Mouse (Mus musculus): Measurements from ENCODE around the gene Ndufb4. TPM values are rescaled to one million over a fixed set of nuclear protein-coding genes. Genes with fewer than 3 reads are reported as not detected.

Ndufb4 gene
- polyA plus RNA-seq, 1 experiment from 2014 or later, result 56.0 TPM

DNA sequence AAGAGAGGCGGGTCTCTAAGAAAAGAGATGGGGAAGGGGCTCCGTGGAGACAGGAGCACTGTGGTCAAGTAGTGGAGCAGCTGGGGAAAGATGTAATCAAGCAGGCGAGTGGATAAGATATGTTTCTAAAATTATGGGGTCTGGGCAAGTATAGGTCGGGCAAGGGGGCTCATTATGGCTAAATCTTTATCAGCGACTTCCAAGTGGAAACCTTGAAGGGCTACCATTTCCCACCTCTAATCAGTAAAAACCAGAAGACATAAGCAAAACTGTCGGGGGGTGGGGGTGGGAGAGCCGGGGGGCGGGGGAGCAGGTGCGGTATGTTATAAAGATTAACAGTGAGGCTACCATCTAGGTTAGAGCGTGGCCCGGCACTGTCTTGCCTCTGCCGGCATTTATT lies 32.6 kb upstream of the Ndufb4 start:
- H3K9ac ChIP-seq (replicated peaks), result no peak overlapping the region
- no peaks in the 10 kb centered on the region for H3K9me3 ChIP-seq
- H3K27me3 ChIP-seq, result no peaks in the 10 kb centered on the region
- H3K27ac ChIP-seq (replicated peaks), result no peak overlapping the region
- H3K36me3 ChIP-seq, result no peaks in the 10 kb centered on the region
- 75% methylated on average over 12 of the region's 12 CpGs for WGBS
- H3K4me2 ChIP-seq (replicated peaks), result no peak overlapping the region
- H3K4me3 ChIP-seq, result no peak overlapping the region
- no peak for ATAC-seq (replicated peaks)
- peaks cover 39% of the 10 kb centered on the region for H3K4me1 ChIP-seq

DNA sequence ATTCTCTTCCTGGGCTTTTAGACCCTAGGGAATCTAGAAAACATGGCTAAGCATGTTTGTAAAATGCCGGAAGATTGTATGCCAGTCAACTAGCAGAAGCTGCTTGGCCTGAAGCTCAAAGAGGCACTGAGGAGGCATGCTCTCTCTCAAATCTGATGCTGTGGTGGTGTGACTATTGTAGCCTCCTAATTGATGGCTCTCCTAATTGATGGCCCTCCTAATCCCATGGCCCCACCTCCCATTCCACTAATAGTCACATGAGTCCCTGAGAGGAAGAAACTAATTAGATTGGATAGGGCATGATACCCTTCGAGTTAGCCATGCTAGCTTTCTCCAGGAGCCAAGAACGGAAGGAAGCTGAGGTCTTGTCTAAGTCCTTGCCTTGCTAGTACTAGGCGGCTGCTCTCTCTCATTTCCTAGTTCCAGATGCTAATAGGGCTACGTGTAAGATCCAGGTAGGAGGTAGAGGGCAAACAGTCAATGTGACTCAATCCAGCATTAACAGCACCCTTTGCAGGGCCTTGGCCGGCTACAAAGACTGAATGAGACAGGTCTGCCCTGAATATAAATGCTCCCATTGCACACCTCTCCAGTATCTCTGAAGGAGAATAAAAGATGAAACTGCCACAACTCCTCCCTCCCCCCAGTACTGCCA lies 31.8 kb upstream of the Ndufb4 start:
- 26% methylated on average over 6 of the region's 6 CpGs for WGBS
- H3K4me1 ChIP-seq, result peaks cover 39% of the 10 kb centered on the region
- H3K4me3 ChIP-seq, result no peak overlapping the region
- H3K9ac ChIP-seq (replicated peaks), result no peak overlapping the region
- H3K27ac ChIP-seq (replicated peaks), result peak overlapping the region; percentile 89; the same call in 1 of the 2 replicates
- H3K9me3 ChIP-seq, result no peaks in the 10 kb centered on the region
- ATAC-seq (replicated peaks), result no peak
- H3K27me3 ChIP-seq, result no peaks in the 10 kb centered on the region
- no peaks in the 10 kb centered on the region for H3K36me3 ChIP-seq
- no peak overlapping the region for H3K4me2 ChIP-seq (replicated peaks)

DNA sequence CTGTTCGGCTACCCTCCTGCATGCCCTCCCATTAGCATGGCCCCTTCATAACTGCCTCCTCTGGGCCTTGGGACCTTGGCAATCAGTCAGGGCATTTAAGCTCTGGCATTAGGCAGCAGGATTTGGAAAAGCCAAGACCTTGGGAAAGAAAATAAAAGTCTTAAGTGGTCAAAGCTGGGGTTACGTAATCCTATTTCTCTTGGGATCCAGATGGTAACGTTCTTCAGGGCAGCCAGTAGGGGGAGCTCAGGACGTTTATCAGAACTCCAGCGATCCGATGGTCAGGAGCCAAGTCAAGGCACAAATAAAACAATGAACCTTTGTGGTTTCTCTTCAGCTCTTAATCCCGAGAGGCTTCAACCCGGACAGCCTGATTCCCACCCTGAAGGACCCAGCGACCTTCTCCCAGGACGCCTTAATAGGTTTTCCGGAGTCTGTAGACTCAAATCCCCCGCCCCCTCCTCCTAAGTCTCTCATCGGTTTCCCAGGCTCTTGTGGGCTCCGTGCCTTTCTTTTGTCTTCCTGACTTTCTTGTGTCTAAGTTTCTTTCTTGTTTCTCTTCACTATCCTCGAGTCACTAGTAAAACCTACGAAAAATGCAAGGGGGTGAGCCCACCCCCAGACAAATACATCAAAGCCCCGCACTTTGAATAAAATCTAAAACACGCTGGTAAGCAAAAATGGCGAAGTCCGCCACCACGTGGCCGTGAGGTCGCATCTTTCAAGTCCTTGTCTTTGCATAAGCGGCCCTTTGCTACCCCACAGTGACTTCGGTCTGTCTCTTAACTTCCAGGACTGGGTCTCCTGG lies 30.6 kb upstream of the Ndufb4 start:
- H3K27me3 ChIP-seq, result no peaks in the 10 kb centered on the region
- peak overlapping the region; percentile 89 for H3K27ac ChIP-seq (replicated peaks)
- H3K36me3 ChIP-seq, result no peaks in the 10 kb centered on the region
- ATAC-seq (replicated peaks), result peak; percentile 67
- H3K4me3 ChIP-seq, result peak overlapping the region; percentile 46
- peak overlapping the region; percentile 73 for H3K9ac ChIP-seq (replicated peaks)
- peaks cover 39% of the 10 kb centered on the region for H3K4me1 ChIP-seq
- 2% methylated on average over 25 of the region's 25 CpGs for WGBS
- H3K9me3 ChIP-seq, result no peaks in the 10 kb centered on the region
- H3K4me2 ChIP-seq (replicated peaks), result peak overlapping the region; percentile 58

DNA sequence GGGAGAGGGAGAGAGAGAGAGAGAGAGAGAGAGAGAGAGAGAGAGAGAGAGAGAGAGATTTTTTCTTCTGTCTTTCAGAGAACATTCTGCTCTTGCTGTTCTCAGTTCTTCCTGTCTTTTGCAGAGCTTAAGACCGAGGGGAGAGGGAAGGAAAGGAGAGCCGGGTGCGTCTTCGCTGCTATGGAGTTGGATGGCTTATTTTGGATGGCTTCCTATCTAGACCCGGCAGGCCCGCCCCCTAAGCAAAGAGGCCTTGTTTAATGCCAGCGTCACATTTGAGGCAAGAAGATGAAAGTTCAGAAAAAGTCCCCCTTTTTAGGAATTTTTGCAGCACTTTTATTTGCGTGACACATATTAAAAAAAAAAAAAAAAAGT lies 30.0 kb upstream of the Ndufb4 start:
- Histone ChIP-seq H3K27ac (replicated peaks) (peak overlapping the region; percentile 89), H3K9ac (replicated peaks) (peak overlapping the region; percentile 73), H3K4me2 (replicated peaks) (peak overlapping the region; percentile 58), H3K9me3 (no peaks in the 10 kb centered on the region), H3K36me3 (no peaks in the 10 kb centered on the region), H3K27me3 (no peaks in the 10 kb centered on the region), H3K4me3 (peak overlapping the region; percentile 46), H3K4me1 (peaks cover 39% of the 10 kb centered on the region)
- whole genome bisulfite sequencing, result 7% methylated on average over 8 of the region's 8 CpGs
- no peak for ATAC-seq (replicated peaks)

DNA sequence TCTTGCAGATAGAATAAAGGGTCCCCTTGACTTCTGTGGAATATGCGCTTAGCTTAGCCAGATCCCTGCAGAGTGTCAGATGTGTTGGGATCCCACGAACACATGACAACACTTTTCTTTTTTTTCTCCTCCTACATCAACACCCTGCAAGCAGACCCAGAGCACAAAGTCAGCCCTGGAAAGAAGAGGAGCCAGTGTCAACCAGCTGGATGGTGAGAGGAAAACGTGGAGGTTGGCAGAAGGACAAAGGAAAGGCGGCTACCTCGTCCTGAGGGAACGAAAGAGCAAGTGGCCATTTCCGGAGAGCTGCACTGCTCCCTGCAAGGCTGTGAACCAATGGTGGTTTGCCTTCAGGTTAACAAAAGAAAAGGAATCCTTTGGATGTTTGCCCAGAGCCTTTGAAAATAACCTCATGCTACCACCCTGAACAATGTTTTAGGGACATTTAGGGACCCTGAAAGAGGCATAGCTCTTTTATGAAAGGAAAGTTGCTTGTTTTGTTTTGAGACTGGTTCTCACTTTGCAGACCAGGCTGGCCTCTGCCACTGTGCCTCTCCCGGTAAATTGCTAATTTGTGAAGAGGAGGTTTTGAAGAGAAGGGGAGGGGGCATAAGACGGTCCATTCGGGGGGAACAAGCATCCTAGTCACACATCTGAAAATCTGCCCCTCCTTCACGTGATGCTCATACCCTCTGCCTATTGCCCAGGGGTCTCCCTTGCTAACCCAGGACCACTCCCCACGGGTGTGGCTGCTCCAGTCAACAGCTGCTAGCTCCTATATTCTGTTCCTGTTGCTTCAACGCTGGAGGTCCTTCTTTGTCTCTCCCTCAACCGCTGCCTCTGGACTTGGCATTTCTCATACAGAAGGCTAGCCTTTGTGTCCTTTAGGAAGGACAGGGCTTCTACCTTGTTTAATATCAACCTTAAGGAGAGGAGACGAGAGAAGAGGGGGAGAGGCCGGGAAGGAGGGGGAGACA lies 29.2 kb upstream of the Ndufb4 start:
- 6% methylated on average over 16 of the region's 16 CpGs for WGBS

DNA sequence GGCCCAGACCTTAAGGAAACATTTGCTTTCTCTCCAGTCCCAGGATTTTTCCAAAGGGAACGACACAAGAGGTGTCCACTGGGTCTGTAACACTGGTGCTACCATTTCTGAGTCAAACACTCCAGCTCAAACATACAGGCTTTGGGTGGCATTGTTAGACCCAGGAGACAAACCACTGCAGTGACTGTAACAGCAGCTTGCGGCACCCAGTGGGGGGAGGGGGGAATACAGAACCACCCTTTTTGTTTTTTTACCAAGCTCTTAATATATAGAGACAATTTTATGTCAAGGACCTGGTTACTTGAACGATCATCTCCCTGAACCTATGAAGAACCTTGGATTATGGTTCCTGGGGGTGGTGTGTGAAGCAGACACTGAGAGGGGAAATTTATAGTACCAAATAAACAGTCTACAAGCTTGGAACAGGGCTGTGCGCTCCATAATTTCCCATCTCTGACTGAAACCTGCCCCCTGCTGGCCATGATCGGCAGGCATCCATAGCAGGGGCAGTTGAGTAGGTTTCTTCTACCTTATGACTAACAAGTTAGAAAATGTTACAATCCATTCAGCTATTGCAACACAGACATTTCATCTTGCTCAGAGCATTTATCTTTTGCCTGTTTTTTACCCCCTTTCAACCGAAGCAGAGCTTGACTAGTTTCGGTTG lies 28.2 kb upstream of the Ndufb4 start:
- 48% methylated on average over 7 of the region's 7 CpGs for WGBS
- Histone ChIP-seq H3K9me3 (no peaks in the 10 kb centered on the region), H3K4me3 (no peak overlapping the region), H3K9ac (replicated peaks) (no peak overlapping the region), H3K4me1 (peaks cover 39% of the 10 kb centered on the region), H3K4me2 (replicated peaks) (no peak overlapping the region), H3K27me3 (no peaks in the 10 kb centered on the region), H3K27ac (replicated peaks) (peak overlapping the region; percentile 89), H3K36me3 (no peaks in the 10 kb centered on the region)
- peak; percentile 44 for ATAC-seq (replicated peaks)

More for the DNA sequence above, 29.2 kb upstream of the Ndufb4 start:
- peak overlapping the region; percentile 89 for H3K27ac ChIP-seq (replicated peaks)
- no peaks in the 10 kb centered on the region for H3K36me3 ChIP-seq
- peak overlapping the region; percentile 46; the same call in 1 of the 2 replicates for H3K4me3 ChIP-seq
- H3K9ac ChIP-seq (replicated peaks), result peak overlapping the region; percentile 73; the same call in 1 of the 2 replicates
- H3K9me3 ChIP-seq, result no peaks in the 10 kb centered on the region
- ATAC-seq (replicated peaks), result peak; percentile 44; the same call in 1 of the 2 replicates
- peaks cover 39% of the 10 kb centered on the region for H3K4me1 ChIP-seq
- peak overlapping the region; percentile 58 for H3K4me2 ChIP-seq (replicated peaks)
- no peaks in the 10 kb centered on the region for H3K27me3 ChIP-seq

- Histone ChIP-seq H3K4me2 (replicated peaks) (no peak overlapping the region), H3K9me3 (no peaks in the 10 kb centered on the region), H3K27me3 (no peaks in the 10 kb centered on the region), H3K4me1 (peaks cover 42% of the 10 kb centered on the region), H3K27ac (replicated peaks) (no peak overlapping the region), H3K9ac (replicated peaks) (no peak overlapping the region), H3K4me3 (no peak overlapping the region), H3K36me3 (no peaks in the 10 kb centered on the region)
- WGBS, result 66% methylated on average over 8 of the region's 8 CpGs
- ATAC-seq (replicated peaks), result no peak
Observed at GRCm38 (mm10) chr16:37680831-37681230, 26.6 kb upstream of the Ndufb4 start.

GRCm38 (mm10) chr16:37680216-37680615 lies 26.0 kb upstream of the Ndufb4 start:
- Histone ChIP-seq H3K27ac (replicated peaks) (no peak overlapping the region), H3K4me2 (replicated peaks) (no peak overlapping the region), H3K36me3 (no peaks in the 10 kb centered on the region), H3K4me3 (no peak overlapping the region), H3K27me3 (no peaks in the 10 kb centered on the region), H3K9me3 (no peaks in the 10 kb centered on the region), H3K9ac (replicated peaks) (no peak overlapping the region), H3K4me1 (peaks cover 39% of the 10 kb centered on the region)
- WGBS, result 88% methylated on average over 2 of the region's 2 CpGs
- ATAC-seq (replicated peaks), result no peak

DNA sequence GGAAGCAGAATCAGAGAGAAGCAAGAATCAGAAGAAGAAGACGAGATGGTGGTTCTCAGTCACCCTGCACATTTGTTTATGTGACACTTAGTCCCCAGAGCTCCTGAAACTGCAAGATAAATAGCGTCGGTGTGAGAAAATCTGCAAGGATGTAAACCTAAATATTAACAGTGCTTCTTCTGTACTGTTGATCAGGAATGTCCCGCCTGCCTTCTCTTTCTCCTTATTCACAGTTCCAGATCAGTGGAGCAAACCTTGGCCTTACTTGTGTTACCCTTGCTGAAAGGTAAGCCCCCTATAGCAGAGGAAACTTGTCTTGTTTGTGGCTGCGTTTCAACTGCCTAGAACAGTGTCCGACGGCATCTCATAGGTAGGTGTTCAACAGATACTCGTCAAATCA lies 23.3 kb upstream of the Ndufb4 start:
- H3K4me2 ChIP-seq (replicated peaks), result no peak overlapping the region
- H3K4me3 ChIP-seq, result no peak overlapping the region
- H3K4me1 ChIP-seq, result peaks cover 18% of the 10 kb centered on the region
- no peaks in the 10 kb centered on the region for H3K27me3 ChIP-seq
- no peak overlapping the region for H3K9ac ChIP-seq (replicated peaks)
- 83% methylated on average over 8 of the region's 8 CpGs for WGBS
- no peaks in the 10 kb centered on the region for H3K9me3 ChIP-seq
- no peak for ATAC-seq (replicated peaks)
- no peaks in the 10 kb centered on the region for H3K36me3 ChIP-seq
- H3K27ac ChIP-seq (replicated peaks), result no peak overlapping the region

- WGBS, result 12% methylated on average over 4 of the region's 4 CpGs
- Histone ChIP-seq H3K27ac (replicated peaks) (no peak overlapping the region), H3K4me3 (no peak overlapping the region), H3K9me3 (no peaks in the 10 kb centered on the region), H3K27me3 (no peaks in the 10 kb centered on the region), H3K36me3 (no peaks in the 10 kb centered on the region), H3K4me2 (replicated peaks) (peak overlapping the region; percentile 37; the same call in 1 of the 2 replicates), H3K9ac (replicated peaks) (no peak overlapping the region), H3K4me1 (peaks cover 12% of the 10 kb centered on the region)
- peak; percentile 39; the same call in 1 of the 2 replicates for ATAC-seq (replicated peaks)
Observed at GRCm38 (mm10) chr16:37676677-37677072, 22.4 kb upstream of the Ndufb4 start.

GRCm38 (mm10) chr16:37676024-37676676 lies 21.9 kb upstream of the Ndufb4 start:
- Histone ChIP-seq H3K27ac (replicated peaks) (peak overlapping the region; percentile 62), H3K9ac (replicated peaks) (peak overlapping the region; percentile 32; the same call in 1 of the 2 replicates), H3K9me3 (no peaks in the 10 kb centered on the region), H3K27me3 (no peaks in the 10 kb centered on the region), H3K4me3 (peak overlapping the region; percentile 22; the same call in 1 of the 2 replicates), H3K36me3 (no peaks in the 10 kb centered on the region), H3K4me1 (peaks cover 12% of the 10 kb centered on the region), H3K4me2 (replicated peaks) (peak overlapping the region; percentile 37)
- 38% methylated on average over 17 of the region's 17 CpGs for WGBS
- ATAC-seq (replicated peaks), result peak; percentile 90
